Mouse (Mus musculus) cerebral cortex, adult 2 months (tissue): Measurements from ENCODE around the gene Wrap73.

Experiments used
- WGBS: fragments of 180-500 bp; shearing (Covaris S2); methylation state at CpG from one replicate; pipeline ENCODE4 v1.1.7; 2018; 5-methylcytosine and 5-hydroxymethylcytosine counted together

The Wrap73 gene

GRCm38 (mm10) chr4:154140213-154141008, 1.8 kb upstream of the Wrap73 start:
- 2% methylated on average over 46 of the region's 46 CpGs for WGBS

- WGBS, result 3% methylated on average over 42 of the region's 42 CpGs
Observed at GRCm38 (mm10) chr4:154141009-154141867, 934 bp upstream of the Wrap73 start.

DNA sequence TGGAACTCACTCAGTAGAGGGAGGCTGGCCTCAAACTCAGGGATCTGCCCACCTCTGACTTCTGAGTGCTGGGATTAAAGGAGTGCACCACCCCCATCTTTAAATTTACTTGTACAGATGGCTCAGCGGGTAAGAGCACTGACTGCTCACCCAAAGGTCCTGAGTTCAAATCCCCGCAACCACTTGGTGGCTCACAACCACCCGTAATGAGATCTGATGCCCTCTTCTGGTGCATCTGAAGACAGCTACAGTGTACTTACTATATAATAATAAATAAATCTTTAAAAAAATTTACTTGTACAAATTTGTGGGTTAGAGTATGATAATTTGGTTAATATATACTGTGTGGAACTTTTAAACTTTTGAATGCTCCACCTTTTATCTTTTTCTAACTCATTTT, 2.5 kb downstream of the Wrap73 start:
- 86% methylated on average over 3 of the region's 3 CpGs for WGBS

DNA sequence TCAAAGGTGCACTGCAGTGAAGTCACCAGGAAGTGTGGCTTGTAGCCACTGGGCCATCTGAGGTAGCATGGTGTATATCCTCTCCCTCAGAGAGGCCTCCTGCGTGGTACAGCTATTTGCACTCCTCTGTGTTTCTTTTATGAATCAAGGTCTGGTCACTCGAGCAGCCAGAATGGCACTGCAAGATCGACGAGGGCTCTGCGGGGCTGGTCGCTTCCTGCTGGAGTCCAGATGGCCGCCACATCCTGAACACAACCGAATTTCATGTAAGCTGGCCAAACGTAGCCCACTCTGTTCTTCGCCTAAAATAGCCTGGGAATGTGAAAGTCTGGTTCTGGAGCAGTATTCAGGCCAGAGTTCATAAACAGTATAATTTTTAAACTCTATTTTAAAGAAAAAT, 4.2 kb downstream of the Wrap73 start:
- WGBS, result 56% methylated on average over 10 of the region's 10 CpGs

GRCm38 (mm10) chr4:154154104-154154503, 11.9 kb downstream of the Wrap73 start:
- 73% methylated on average over 11 of the region's 11 CpGs for WGBS

- WGBS, result 75% methylated on average over 7 of the region's 7 CpGs
Observed at GRCm38 (mm10) chr4:154156050-154156449, 13.9 kb downstream of the Wrap73 start.

DNA sequence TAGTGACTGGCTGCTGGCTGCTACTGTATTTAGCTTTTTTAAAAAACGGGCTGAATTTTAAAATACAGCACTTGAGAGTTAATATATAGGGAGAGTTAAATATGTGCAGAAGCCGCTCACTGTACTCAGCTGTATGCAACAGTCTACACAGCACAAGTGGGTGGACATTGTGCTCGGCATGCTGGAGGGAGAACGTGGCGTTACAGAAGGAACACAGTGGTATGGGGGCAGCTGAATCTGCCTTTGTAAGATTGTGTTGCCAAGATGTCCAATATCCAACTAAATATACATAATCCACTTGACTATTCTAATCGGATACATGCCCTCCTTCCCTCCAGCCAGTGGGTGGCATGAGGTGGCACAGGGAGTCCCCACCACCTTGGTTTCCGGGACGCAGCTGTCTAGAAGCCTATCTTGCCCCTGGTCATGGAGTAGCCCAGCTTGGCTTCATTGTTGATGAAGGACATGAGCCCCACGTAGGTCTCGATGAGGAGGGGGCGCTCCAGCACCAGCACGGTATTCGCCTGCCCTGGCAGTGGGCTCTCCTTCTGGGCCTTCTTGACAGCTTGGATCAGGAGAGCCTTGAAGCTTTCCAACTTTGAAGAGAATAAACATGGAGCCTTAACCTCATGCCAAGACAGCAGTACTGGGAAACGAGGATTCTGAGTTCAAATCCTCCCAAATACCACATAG, 15.9 kb downstream of the Wrap73 start:
- 62% methylated on average over 14 of the region's 14 CpGs for WGBS

DNA sequence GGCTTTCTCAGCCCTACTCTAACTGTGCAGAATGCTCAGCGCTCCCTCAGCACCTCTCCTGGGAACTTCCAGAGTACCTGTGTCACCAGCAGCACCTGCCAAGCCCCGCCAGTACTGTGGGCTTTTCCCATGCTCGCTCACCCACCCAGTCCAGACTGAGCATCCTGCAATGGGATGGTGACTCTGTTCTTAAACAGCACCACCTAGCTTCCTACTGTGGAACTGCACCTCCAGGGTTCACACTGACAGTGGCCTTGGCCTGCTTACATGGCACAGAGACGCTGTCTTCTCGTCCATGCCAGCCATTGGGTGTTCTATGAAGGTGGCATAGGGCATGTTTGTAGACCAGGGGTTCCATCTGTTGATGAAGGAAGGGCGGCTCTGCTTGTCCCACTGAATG, 16.8 kb downstream of the Wrap73 start:
- 12% methylated on average over 6 of the region's 6 CpGs for WGBS

DNA sequence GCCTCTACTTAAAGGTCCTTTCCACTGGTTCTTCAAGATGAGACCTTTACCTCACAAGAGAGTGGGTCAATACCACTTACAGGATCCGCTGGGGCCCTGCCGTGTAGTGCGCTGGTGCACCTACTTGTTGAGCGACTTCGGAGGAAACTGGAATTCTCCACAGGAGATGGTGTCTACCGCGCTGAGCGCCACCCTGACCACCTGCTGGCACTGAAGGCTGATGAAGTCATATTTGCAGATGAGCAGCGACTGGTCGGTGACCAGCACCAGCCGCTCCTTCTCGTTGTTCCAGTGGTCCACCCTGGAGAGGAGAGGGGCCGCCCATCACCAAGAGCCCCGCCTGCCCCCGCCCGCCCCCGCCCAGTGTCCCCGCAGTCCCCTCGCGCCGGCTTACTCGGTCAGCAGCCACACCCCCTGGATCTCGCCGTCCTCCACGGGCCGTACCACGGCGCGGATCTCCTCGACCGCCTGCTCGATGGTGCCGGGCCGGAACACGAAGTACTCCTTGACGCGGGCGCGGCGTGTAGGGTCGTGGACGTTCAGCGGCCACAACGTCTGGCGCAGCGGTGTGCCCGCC, 17.9 kb downstream of the Wrap73 start:
- WGBS, result under 1% methylated on average over 46 of the region's 47 CpGs

DNA sequence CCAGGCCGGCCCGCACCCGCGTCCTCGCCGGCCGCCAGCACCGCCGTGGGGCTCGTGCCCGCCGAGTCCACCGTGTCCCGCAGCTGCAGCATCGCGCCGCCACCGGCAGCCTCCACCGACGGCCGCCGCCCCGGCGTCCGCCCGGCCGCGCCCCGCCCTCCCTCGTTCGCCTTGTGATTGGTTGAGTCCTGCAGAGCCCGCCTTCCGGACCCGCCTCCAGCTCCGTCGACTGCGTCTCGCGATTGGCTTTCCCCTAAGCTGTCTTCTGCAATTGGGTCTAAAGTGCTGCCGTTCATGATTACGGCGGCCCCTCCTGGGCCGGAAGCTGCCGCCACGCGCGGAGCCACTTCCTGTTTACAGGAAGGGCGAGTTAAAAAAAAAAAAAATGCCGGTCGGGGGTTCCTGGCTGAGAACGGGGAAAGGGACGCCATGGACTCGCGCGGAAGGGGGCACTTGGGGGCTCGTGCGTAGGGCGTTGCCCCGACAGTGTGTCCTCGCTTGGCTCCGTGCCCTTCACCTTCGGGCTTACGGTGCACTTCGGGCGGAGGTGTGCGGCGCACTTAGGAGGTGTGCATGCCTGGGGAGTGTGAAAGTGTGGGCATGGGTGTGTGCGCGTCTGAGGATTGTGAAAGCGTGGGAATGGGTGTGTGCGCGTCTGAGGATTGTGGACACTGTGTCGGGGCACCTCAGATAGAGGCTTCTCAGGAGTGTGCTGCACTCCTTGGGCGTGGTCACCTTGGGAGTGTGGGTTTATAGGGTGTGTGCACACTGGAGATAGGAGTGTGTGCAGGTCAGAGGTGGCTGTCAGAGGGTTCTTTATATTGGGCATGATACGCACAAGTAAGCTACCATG, 18.6 kb downstream of the Wrap73 start, which contains the start of gene Tprgl:
Tprgl (minus strand) TSS at position 129 of the 853 bp plus-strand sequence.
- WGBS, result under 1% methylated on average over 75 of the region's 75 CpGs

DNA sequence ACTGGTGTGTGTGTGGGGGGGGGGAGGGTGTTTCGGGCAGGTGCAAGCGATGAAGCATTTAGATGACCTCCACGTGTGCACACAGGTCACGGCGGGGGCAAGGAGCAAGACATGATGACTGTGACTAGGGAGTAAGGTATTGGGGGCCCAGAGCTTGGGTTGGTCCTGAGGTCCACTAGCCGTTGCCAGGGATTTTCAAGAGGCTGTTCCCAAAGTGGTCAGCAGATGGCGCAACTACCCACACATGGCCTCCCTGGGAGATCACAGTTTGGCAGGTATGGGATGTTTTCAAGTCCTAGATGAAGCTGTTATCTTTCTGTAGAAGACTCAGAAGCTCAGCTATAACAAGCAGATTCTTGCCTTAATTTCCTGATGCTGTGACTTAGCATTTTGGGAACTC, 21.1 kb downstream of the Wrap73 start:
- 10% methylated on average over 7 of the region's 7 CpGs for WGBS

GRCm38 (mm10) chr4:154167053-154167452, 24.9 kb downstream of the Wrap73 start:
- 32% methylated on average over 5 of the region's 5 CpGs for WGBS

DNA sequence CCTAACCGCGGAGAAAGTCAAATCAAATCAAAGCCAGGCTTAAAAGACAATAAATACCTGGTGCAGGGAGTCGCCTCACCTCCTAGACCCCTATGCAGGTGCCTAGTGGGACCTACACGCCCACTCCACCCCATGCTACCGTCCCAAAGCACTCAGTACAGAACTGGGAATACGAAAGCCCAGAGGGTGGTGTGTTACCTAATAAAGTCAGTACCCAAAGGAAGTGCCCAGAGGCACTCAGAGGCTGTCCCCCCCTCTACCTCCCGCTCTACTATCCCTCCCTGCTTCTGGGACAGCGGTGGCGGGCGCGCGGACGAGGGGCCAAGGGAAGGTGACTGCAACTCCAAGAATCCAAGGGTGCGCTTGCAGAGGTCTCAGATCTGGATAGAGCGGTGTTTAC, 27.8 kb downstream of the Wrap73 start:
- WGBS, result 6% methylated on average over 15 of the region's 15 CpGs

- WGBS, result under 1% methylated on average over 60 of the region's 61 CpGs
Observed at GRCm38 (mm10) chr4:154170506-154171150, 28.5 kb downstream of the Wrap73 start, which contains the start of gene Megf6. TSS of gene Megf6 (plus strand) at chr4:154170730.

DNA sequence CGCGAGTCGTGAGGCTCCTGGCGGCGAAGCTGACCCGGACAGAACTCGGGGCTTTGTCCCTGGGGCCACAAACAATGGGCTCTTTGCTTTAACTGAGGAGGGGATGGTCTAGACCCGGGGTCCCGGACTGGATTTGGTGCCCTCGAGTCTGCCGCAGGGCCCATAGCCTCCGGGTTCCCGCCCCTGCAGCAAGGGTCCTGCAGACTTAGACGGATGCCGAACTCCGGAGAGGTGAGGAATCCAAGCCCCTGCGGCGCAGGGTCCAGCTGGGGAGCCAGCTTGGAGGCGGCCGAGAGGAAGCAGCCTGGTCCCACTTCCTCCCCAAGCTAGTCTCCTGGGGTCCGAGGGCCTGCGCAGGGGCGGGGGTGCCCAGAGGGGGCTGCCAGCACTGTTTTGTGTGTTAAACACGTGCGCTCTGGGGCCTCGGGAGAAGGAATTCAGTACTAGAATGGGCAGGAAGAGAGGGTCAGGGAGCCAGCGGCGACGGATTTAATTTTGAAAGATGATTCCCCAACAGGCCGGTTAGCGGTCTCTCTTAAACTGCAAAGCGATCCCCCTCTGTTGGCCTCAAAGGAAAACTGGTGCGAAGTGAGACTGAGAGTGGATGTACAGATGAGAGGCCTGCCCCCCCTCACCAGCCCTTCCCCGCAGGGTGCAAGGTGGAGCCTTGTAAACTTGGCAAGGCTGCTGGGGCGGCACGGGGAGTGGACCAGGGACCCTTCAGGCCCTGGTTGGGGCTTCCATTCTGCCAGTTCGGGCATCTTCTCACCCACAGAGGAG, 29.2 kb downstream of the Wrap73 start:
- WGBS, result 8% methylated on average over 37 of the region's 37 CpGs

DNA sequence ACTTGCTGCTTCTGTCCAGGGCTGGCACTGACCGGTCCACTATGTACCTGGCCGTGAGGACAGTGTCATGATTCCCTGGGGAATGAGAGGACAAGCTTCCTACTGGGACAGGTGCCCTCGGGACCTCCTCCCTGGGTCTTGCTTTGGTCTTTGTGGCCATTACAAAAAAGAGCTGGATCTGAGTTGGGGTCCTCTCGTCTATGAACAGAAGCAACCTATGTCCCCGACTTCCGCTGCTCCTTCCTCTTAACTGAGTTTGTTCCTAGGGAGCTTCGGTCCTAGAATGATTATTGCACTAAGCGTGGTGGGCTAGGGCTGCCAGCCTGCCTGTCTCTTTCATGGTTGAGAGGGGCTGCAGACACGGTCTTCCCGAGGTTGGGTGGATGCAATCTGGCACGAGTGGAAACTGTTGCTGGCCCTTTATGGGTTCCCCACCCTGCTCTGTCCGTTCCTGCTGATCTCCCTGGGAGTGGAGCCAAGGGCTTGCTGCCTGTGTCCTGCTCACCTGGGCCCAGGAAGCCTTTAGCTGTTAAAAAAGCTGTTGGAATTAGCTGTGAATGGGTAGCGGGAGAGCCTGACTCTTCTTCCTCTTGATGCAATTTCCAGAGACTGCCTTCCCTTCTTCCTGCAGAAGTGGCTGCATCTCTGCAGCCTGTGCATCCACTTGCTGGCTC, 29.9 kb downstream of the Wrap73 start:
- WGBS, result 54% methylated on average over 13 of the region's 13 CpGs

DNA sequence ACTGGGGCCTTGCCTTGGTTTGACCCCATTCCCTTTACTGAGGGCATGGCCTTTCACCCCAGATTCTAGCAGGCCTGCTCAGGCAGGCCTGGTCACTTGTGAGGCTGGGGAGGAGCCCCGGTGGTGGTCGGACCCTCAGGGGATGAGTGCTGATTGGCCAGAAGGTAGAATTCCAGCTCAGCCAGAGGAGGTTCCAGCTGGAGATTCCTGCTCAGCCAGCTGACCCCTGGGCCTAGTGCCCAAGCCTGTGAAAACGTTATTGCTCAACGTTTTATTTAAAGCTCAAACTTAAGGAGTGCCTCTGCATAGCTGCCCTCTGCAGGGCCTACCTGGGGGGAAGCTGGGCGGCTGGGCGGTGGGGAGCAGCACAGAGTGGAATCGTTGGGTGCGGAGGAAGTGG, 35.1 kb downstream of the Wrap73 start:
- WGBS, result 77% methylated on average over 8 of the region's 8 CpGs

DNA sequence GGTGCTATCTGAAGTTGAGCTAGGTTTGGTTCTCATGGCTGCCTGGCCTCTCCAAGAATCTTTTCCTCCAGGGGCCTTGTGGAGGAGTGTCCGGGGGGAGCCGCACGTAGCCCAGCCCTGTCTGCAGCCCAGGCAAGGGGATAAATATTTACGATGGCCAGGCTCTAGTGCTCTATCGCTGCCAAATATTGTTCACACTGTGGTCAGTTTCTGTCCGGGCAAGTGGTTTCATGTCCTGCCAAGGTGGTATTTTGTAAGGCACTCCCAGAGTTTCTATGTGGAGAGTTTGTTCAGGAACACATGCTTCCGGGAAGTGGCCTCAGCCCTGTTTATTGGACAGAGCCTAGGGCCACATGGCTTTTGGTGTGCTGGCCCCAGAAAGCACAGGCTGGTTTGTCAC, 38.8 kb downstream of the Wrap73 start:
- WGBS, result 76% methylated on average over 7 of the region's 7 CpGs

GRCm38 (mm10) chr4:154183566-154183965, 41.4 kb downstream of the Wrap73 start:
- WGBS, result 59% methylated on average over 5 of the region's 5 CpGs
